Mouse (Mus musculus) midbrain, embryonic 13.5 days (tissue): Measurements from ENCODE around the gene Bend7. TPM values are rescaled to one million over a fixed set of nuclear protein-coding genes. Genes with fewer than 3 reads are reported as not detected.

Experiments used
- ATAC-seq: fragments of 200-750 bp; cut with Nextera tagmentation; 2 replicates; pipeline ENCODE4 v1.8.0; 2017; ENCODE audit warnings: mild to moderate bottlenecking, moderate TSS enrichment, moderate library complexity
- H3K27ac ChIP-seq: fragments of 300-500 bp; sonication (generic); 2 replicates; pipeline ENCODE4 v1.5.1; 2015; ENCODE audit warnings: inconsistent platforms, mild to moderate bottlenecking, moderate library complexity
- H3K27me3 ChIP-seq: fragments of 300-500 bp; sonication (generic); 2 replicates; pipeline ENCODE4 v1.6.1; 2015; ENCODE audit warnings: mild to moderate bottlenecking, inconsistent platforms
- H3K36me3 ChIP-seq: fragments of 300-500 bp; sonication (generic); 2 replicates; pipeline ENCODE4 v1.6.1; 2015; ENCODE audit warnings: mild to moderate bottlenecking, inconsistent platforms
- H3K4me1 ChIP-seq: fragments of 300-500 bp; sonication (generic); replicated peaks from 2 replicates; pipeline ENCODE4 v1.6.1; 2015; ENCODE audit warnings: inconsistent platforms
- H3K4me2 ChIP-seq: fragments of 300-500 bp; sonication (generic); replicated peaks from 2 replicates; pipeline ENCODE4 v1.6.1; 2015; ENCODE audit warnings: moderate library complexity, mild to moderate bottlenecking, inconsistent platforms
- H3K4me3 ChIP-seq: fragments of 300-500 bp; sonication (generic); replicated peaks from 2 replicates; pipeline ENCODE4 v1.5.1; 2015; ENCODE audit warnings: mild to moderate bottlenecking, inconsistent platforms
- H3K9ac ChIP-seq: fragments of 300-500 bp; sonication (generic); replicated peaks from 2 replicates; pipeline ENCODE4 v1.6.1; 2015; ENCODE audit warnings: mild to moderate bottlenecking, inconsistent platforms
- H3K9me3 ChIP-seq: fragments of 300-500 bp; sonication (generic); 2 replicates; pipeline ENCODE4 v1.6.1; 2016; ENCODE audit warnings: mild to moderate bottlenecking, inconsistent platforms
- WGBS: fragments of 180-500 bp; shearing (Covaris S2); methylation state at CpG from one replicate; pipeline ENCODE4 v1.1.7; 2015; 5-methylcytosine and 5-hydroxymethylcytosine counted together
- polyA plus RNA-seq: library from polyadenylated mRNA; unstranded; fragments of >200 nt; fragmentation: Nextera tagmentation; extraction: Ambion mirVana; gene quantifications from 2 replicates; pipeline ENCODE4 v1.2.1, GENCODE M21; 2015

The Bend7 gene
- polyA plus RNA-seq, 1 experiment from 2014 or later: 6.2 TPM

GRCm38 (mm10) chr2:4829489-4830065 lies 111.9 kb downstream of the Bend7 start:
- Histone ChIP-seq H3K4me1 (peaks cover 5% of the 10 kb centered on the region; the same call in 1 of the 2 replicates), H3K27me3 (no peaks in the 10 kb centered on the region), H3K27ac (no peak overlapping the region), H3K9ac (no peak overlapping the region), H3K4me3 (no peak overlapping the region), H3K36me3 (no peaks in the 10 kb centered on the region), H3K4me2 (no peak overlapping the region), H3K9me3 (no peaks in the 10 kb centered on the region)
- 79% methylated on average over 6 of the region's 6 CpGs for WGBS
- no peak for ATAC-seq

- Histone ChIP-seq H3K27me3 (no peaks in the 10 kb centered on the region), H3K36me3 (no peaks in the 10 kb centered on the region), H3K4me1 (peaks cover 5% of the 10 kb centered on the region; the same call in 1 of the 2 replicates), H3K4me3 (no peak overlapping the region), H3K4me2 (no peak overlapping the region), H3K27ac (no peak overlapping the region), H3K9ac (no peak overlapping the region), H3K9me3 (no peaks in the 10 kb centered on the region)
- WGBS: 89% methylated on average over 4 of the region's 4 CpGs
- no peak for ATAC-seq
Observed at GRCm38 (mm10) chr2:4831493-4831892, 113.9 kb downstream of the Bend7 start.

- no peak overlapping the region for H3K4me3 ChIP-seq
- H3K27ac ChIP-seq: no peak overlapping the region
- no peak for ATAC-seq
- WGBS: 83% methylated on average over 4 of the region's 4 CpGs
- no peaks in the 10 kb centered on the region for H3K27me3 ChIP-seq
- H3K4me2 ChIP-seq: no peak overlapping the region
- no peak overlapping the region for H3K9ac ChIP-seq
- no peaks in the 10 kb centered on the region for H3K9me3 ChIP-seq
- H3K4me1 ChIP-seq: peaks cover 5% of the 10 kb centered on the region; the same call in 1 of the 2 replicates
- H3K36me3 ChIP-seq: no peaks in the 10 kb centered on the region
Observed at GRCm38 (mm10) chr2:4832166-4832565, 114.5 kb downstream of the Bend7 start.

GRCm38 (mm10) chr2:4849449-4849848 lies 131.8 kb downstream of the Bend7 start:
- Histone ChIP-seq H3K4me3 (no peak overlapping the region), H3K9me3 (no peaks in the 10 kb centered on the region), H3K9ac (no peak overlapping the region), H3K27ac (no peak overlapping the region), H3K4me2 (no peak overlapping the region), H3K36me3 (no peaks in the 10 kb centered on the region), H3K27me3 (no peaks in the 10 kb centered on the region), H3K4me1 (no peaks in the 10 kb centered on the region)
- WGBS: 97% methylated on average over 2 of the region's 2 CpGs
- ATAC-seq: no peak

Other genes with a start within 250 kb of the Bend7 start
- 51.4 and 54.0 TPM in 2 replicates for gene Prpf18, start 65.7 kb upstream of the Bend7 start, polyA plus RNA-seq
- 77.8 and 78.4 TPM in 2 replicates for gene Sephs1, start 163.7 kb downstream of the Bend7 start, polyA plus RNA-seq
- gene Phyh, start 201.2 kb downstream of the Bend7 start, polyA plus RNA-seq: 47.4 and 51.2 TPM in 2 replicates